Mouse (Mus musculus) CH12.LX (cell line): ENCODE data around the gene Minar1.

Experiments used
- CTCF ChIP-seq, 2 experiments: IDR thresholded peaks in 1 of 2; conservative IDR thresholded peaks in 1 of 2; 2 replicates each; pipeline ENCODE4 v1.5.1; 2011 to 2012; ENCODE audit warnings: low read depth in 2 of 2, low read length in 2 of 2, improper control_type of control experiment in 1 of 2, inconsistent platforms in 1 of 2, mild to moderate bottlenecking in 1 of 2, moderate library complexity in 1 of 2
- E2F4 ChIP-seq: IDR thresholded peaks from 2 replicates; pipeline ENCODE4 v1.6.1; 2011; ENCODE audit warnings: low read depth, low read length, improper control_type of control experiment; ENCODE audit not compliant: insufficient replicate concordance
- MAX ChIP-seq: IDR thresholded peaks from 2 replicates; pipeline ENCODE4 v1.6.1; 2011; ENCODE audit warnings: low read length, improper control_type of control experiment
- MAZ ChIP-seq: IDR thresholded peaks from 2 replicates; pipeline ENCODE4 v1.6.1; 2012; ENCODE audit warnings: low read depth, mild to moderate bottlenecking, inconsistent platforms, low read length, improper control_type of control experiment, moderate library complexity
- POLR2A ChIP-seq: IDR thresholded peaks from 2 replicates; pipeline ENCODE4 v1.6.1; 2011; ENCODE audit warnings: low read depth, mild to moderate bottlenecking, improper control_type of control experiment, low read length
- POLR2AphosphoS2 ChIP-seq: IDR thresholded peaks from 2 replicates; pipeline ENCODE4 v1.6.1; 2011; ENCODE audit warnings: low read depth, low read length, improper control_type of control experiment
- SMC3 ChIP-seq: IDR thresholded peaks from 2 replicates; pipeline ENCODE4 v1.6.1; 2011; ENCODE audit warnings: low read depth, low read length, improper control_type of control experiment

DNA sequence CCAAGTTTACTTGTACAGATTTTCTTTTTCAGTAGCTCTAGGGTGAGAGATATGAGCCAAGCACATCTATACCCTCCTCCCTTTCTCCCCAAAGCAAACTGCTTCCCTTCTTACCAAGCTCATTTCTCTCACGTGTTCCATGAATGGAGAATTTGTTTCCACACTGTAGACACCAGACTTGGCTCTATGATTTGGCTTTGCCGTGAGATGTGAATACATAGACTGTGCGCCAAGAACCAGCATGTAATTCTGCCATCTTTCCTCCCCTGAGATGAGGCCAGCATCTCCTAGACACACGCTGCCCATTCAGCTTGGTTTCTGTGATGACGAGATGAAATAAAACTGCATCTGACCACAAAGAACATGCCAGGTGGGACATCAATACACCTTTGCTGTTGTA is 44.5 kb downstream of the Minar1 start:
- TF ChIP-seq MAZ (no peak), CTCF (conservative IDR thresholded peaks at IDR 0.05 in 1 of 2, IDR thresholded peaks at IDR 0.05 in 1 of 2; ENCODE audit: low read depth in 2 of 2, low read length in 2 of 2) (no peak), POLR2A (no peak), E2F4 (no peak), MAX (no peak), POLR2AphosphoS2 (no peak), SMC3 (no peak)
